Mouse (Mus musculus) limb, embryonic 11.5 days (tissue): ENCODE measurements at regions not wholly inside any gene's neighbourhood (a gene's known extent, or its start where the extent isn't known, plus 50 kb on each side); places are given as distances from the start of the nearest gene placed in this dataset.

Experiments used
- ATAC-seq: fragments of 200-750 bp; cut with Nextera tagmentation; 2 replicates; pipeline ENCODE4 v1.8.0; 2017; ENCODE audit warnings: low read depth; ENCODE audit not compliant: insufficient number of reproducible peaks, low FRiP score, low TSS enrichment
- DNase-seq: peaks from one replicate; pipeline ENCODE4 v3.0.0-alpha.2; 2015; ENCODE audit warnings: low spot score
- H3K27ac ChIP-seq: fragments of 300-500 bp; sonication (generic); replicated peaks from 2 replicates; pipeline ENCODE4 v1.5.1; 2014; ENCODE audit warnings: low read depth, mild to moderate bottlenecking, low read length
- H3K27me3 ChIP-seq: fragments of 300-500 bp; sonication (generic); 2 replicates; pipeline ENCODE4 v1.6.1; 2014; ENCODE audit warnings: mild to moderate bottlenecking, low read length, mixed read lengths; ENCODE audit not compliant: control insufficient read depth, insufficient read depth
- H3K36me3 ChIP-seq: fragments of 300-500 bp; sonication (generic); 2 replicates; pipeline ENCODE4 v1.6.1; 2014; ENCODE audit warnings: mild to moderate bottlenecking, low read length, moderate library complexity, mixed read lengths; ENCODE audit not compliant: control insufficient read depth, insufficient read depth
- H3K4me1 ChIP-seq: fragments of 300-500 bp; sonication (generic); 2 replicates; pipeline ENCODE4 v1.6.1; 2014; ENCODE audit warnings: low read length, mixed read lengths; ENCODE audit not compliant: control insufficient read depth, insufficient read depth
- H3K4me2 ChIP-seq: fragments of 300-500 bp; sonication (generic); 2 replicates; pipeline ENCODE4 v1.6.1; 2014; ENCODE audit warnings: low read depth, mild to moderate bottlenecking, moderate library complexity; ENCODE audit not compliant: severe bottlenecking
- H3K4me3 ChIP-seq: fragments of 300-500 bp; sonication (generic); 2 replicates; pipeline ENCODE4 v1.5.1; 2014; ENCODE audit warnings: low read depth, low read length
- H3K9ac ChIP-seq: fragments of 300-500 bp; sonication (generic); 2 replicates; pipeline ENCODE4 v1.6.1; 2014; ENCODE audit warnings: mild to moderate bottlenecking, low read length
- H3K9me3 ChIP-seq: fragments of 300-500 bp; sonication (generic); 2 replicates; pipeline ENCODE4 v1.6.1; 2016; ENCODE audit warnings: low read length; ENCODE audit not compliant: control insufficient read depth
- WGBS: fragments of 180-500 bp; shearing (Covaris S2); extraction: QIAGEN DNeasy Blood & Tissue Kit; methylation state at CpG from one replicate; pipeline ENCODE4 v1.1.7; 2014; 5-methylcytosine and 5-hydroxymethylcytosine counted together

DNA sequence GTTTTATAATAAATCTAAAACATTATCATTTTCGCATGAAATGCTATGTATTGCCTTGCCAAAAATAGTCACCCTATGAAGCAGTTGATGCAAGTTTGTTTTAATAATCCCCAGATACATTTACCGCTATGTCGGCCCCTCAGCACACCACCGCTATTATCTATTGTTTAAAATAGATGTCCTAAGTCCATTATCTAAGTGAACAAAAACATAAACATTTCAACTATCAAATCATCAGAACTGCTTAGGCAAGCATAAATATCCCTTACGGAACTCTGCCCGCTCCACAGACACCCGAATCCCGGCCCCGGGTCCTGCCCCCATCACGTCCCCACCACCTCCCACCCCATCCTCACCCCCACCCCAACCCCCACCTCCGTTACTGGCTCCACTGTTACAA, 196.8 kb upstream of the Paip1 start:
- no peak for DNase-seq
- WGBS: 97% methylated on average over 11 of the region's 11 CpGs

DNA sequence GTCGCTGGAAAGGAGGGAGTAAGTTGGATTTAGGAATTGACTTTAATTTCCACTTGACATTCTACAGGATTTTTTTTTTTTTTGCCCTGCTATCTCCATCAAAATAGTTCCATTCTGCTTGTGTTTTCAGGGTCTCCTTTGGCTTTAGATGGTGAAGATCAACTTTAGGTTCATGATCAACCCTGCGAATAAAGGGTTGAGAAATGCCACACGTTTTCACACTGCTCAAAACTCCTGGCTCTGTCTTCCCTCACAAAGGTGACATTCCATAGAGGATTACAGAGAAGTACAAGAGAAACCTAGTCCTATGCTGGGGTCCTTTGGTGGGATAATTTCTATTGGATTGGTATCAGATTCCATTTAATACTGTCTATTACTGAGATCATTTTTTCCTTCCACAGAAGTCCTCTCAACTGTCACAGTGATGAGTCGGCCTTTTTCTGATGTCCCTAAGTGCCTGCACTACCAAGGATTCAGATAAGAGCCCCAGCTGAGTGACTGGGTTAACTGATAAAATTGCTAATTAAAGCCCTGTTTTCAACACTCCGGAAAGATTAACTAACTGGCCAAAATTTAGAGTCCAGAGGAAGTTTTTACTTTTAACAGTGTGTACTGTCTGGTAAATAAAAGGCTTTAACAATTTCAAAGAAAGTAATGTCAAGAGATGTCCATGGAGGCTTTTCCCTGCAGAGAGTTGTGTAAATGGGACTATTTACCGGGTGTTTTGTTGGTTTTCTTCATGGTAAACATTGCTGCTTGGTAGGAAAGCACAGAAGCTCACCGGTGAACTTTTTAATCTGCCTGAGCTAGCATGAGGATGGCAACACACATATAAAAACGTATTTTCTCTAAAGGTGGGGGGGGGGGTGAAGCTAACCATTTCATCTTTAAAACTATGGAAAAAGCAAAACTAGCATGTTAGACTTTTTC, 196.0 kb upstream of the Paip1 start:
- no peaks in the 10 kb centered on the region for H3K36me3 ChIP-seq
- no peak overlapping the region for H3K4me2 ChIP-seq
- H3K4me3 ChIP-seq: no peak overlapping the region
- 65% methylated on average over 8 of the region's 8 CpGs for WGBS
- no peak for DNase-seq
- H3K4me1 ChIP-seq: no peaks in the 10 kb centered on the region
- no peak overlapping the region for H3K27ac ChIP-seq
- ATAC-seq: no peak
- H3K9me3 ChIP-seq: no peaks in the 10 kb centered on the region
- H3K9ac ChIP-seq: no peak overlapping the region
- H3K27me3 ChIP-seq: no peaks in the 10 kb centered on the region

More for the DNA sequence above, 196.8 kb upstream of the Paip1 start:
- H3K4me1 ChIP-seq: no peaks in the 10 kb centered on the region
- no peaks in the 10 kb centered on the region for H3K9me3 ChIP-seq
- no peak overlapping the region for H3K4me2 ChIP-seq
- no peaks in the 10 kb centered on the region for H3K27me3 ChIP-seq
- H3K4me3 ChIP-seq: no peak overlapping the region
- no peak overlapping the region for H3K27ac ChIP-seq
- ATAC-seq: no peak
- H3K9ac ChIP-seq: no peak overlapping the region
- no peaks in the 10 kb centered on the region for H3K36me3 ChIP-seq

DNA sequence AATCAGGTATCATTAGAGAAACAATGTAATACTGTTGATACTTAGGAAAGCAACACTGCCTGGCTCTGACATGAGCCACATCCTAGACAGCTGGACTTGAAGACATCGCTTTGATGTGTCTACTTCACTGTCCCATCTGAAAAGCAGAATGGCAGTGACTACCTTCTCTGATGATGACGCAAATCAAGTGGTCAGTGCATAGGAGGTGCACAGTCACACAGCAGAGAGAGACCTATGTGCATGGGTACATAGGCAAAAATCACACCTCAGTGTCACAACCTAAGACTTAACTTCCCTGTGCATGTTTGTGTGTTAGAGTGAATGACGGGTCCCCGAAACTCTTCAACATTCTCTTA, 195.4 kb upstream of the Paip1 start:
- no peaks in the 10 kb centered on the region for H3K9me3 ChIP-seq
- WGBS: 83% methylated on average over 4 of the region's 4 CpGs
- DNase-seq (no peak), ATAC-seq (no peak)
- H3K27ac ChIP-seq: no peak overlapping the region
- no peak overlapping the region for H3K4me3 ChIP-seq
- H3K36me3 ChIP-seq: no peaks in the 10 kb centered on the region
- no peaks in the 10 kb centered on the region for H3K4me1 ChIP-seq
- no peak overlapping the region for H3K4me2 ChIP-seq
- no peaks in the 10 kb centered on the region for H3K27me3 ChIP-seq
- H3K9ac ChIP-seq: no peak overlapping the region

DNA sequence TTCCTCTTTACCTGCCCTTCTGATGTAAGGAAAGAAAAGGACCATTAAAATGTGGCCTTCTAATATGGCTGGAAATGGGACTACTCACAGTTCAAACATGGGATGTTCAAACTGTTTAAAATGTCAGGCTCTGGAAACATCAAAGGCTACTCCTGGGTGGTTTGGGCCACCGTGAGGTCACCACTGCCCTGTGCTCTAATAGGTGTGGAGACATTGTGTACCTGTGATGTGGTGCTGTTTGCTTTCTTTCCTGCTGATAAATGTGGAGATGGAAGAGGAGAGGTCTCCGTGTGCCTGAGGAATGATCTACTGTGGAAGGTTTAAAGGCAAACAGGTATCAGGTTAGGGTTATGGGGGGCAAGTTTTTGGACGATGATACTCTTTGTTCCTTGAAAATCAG, 194.5 kb upstream of the Paip1 start:
- Histone ChIP-seq H3K4me1 (no peaks in the 10 kb centered on the region), H3K27ac (no peak overlapping the region), H3K4me2 (no peak overlapping the region), H3K27me3 (no peaks in the 10 kb centered on the region), H3K9me3 (no peaks in the 10 kb centered on the region), H3K4me3 (no peak overlapping the region), H3K36me3 (no peaks in the 10 kb centered on the region), H3K9ac (no peak overlapping the region)
- DNase-seq: no peak
- WGBS: 46% methylated on average over 3 of the region's 3 CpGs
- ATAC-seq: no peak

DNA sequence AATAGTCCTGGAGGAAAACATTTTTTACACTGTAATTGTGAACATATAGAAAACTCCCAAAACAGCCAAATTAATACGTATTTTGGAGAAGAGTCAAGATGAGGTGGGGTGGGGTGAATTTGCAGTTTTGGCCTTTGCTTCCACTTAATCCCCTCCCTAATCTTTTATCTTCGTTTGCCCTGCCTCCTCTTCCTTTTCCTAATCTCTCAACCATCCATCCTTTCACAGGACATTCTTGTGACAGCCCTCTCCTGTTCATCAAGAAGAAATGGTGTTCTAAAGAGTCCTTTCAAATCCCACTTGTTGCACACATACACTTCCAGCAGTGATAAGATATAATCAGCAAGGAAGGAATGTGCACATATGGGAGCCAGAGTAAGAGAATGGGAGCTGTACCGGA, 186.0 kb upstream of the Paip1 start:
- Histone ChIP-seq H3K36me3 (no peaks in the 10 kb centered on the region), H3K9me3 (no peaks in the 10 kb centered on the region), H3K4me2 (no peak overlapping the region), H3K4me3 (no peak overlapping the region), H3K27me3 (no peaks in the 10 kb centered on the region), H3K9ac (no peak overlapping the region), H3K4me1 (no peaks in the 10 kb centered on the region), H3K27ac (no peak overlapping the region)
- ATAC-seq (no peak), DNase-seq (no peak)
- WGBS: 67% methylated on average over 3 of the region's 3 CpGs

DNA sequence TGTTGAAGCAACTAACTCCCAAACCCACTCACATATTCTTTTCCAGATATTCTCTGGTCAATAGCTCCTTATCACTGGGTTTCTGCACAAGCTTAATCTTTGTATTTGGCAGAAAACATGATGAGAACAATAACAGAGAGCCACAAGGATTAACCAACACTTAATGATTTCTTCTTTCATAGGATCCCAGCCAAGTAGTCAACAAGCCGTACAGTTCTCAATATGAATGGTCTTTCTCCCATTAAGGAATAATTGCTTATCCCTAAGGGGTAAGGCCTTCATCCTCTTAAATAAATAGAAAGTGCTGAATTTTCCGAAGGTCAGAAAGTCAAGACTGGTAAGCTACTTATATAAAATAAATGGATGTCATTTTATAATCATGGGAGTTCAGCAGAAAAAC, 181.3 kb upstream of the Paip1 start:
- Histone ChIP-seq H3K4me2 (no peak overlapping the region), H3K27ac (no peak overlapping the region), H3K9ac (no peak overlapping the region), H3K4me3 (no peak overlapping the region), H3K4me1 (no peaks in the 10 kb centered on the region), H3K9me3 (no peaks in the 10 kb centered on the region), H3K27me3 (no peaks in the 10 kb centered on the region), H3K36me3 (no peaks in the 10 kb centered on the region)
- ATAC-seq (no peak), DNase-seq (no peak)
- WGBS: 91% methylated on average over 2 of the region's 2 CpGs

DNA sequence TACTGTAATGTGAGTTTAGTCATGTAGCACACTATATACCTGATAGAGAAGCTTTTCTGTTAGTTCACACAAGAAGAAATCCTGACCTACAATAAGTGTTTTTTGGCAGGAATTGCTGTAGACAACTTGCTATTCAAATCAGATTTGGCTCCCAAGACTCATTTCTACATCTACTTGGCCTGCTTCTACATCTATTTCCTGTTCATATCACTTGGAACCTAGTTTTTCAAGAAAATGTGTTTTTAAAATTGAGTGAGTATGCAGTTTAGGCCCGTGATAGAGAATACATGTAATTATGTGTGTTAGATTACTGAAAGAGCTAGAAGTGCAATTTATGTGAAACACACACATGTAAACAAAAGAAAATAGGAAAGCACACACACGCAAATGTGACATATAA, 176.4 kb upstream of the Paip1 start:
- 90% methylated on average over 2 of the region's 2 CpGs for WGBS
- H3K9ac ChIP-seq: no peak overlapping the region
- H3K4me2 ChIP-seq: no peak overlapping the region
- H3K9me3 ChIP-seq: no peaks in the 10 kb centered on the region
- H3K27me3 ChIP-seq: no peaks in the 10 kb centered on the region
- no peaks in the 10 kb centered on the region for H3K4me1 ChIP-seq
- H3K36me3 ChIP-seq: no peaks in the 10 kb centered on the region
- no peak overlapping the region for H3K27ac ChIP-seq
- ATAC-seq (no peak), DNase-seq (no peak)
- no peak overlapping the region for H3K4me3 ChIP-seq

DNA sequence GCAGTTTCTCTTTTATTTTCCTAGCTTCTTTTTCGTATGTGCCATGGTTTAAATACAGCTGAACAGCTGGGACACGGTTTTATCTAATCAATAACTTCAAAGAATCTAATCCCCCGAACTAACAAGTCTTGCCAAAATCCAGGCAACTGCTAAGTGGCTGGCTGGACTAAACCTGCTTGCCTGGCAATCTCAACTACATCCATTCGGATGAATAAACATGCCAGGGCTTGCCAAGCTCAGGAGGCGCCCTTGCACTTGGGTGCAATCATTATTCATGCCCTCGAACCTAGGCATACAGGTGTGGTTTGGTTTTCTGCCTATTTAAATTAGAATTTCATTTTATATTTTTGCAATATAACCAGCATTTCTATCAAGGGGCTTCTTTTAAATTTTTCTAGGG, 172.1 kb upstream of the Paip1 start:
- ATAC-seq (no peak), DNase-seq (no peak)
- Histone ChIP-seq H3K27ac (no peak overlapping the region), H3K4me1 (no peaks in the 10 kb centered on the region), H3K36me3 (no peaks in the 10 kb centered on the region), H3K4me3 (no peak overlapping the region), H3K27me3 (no peaks in the 10 kb centered on the region), H3K9me3 (no peaks in the 10 kb centered on the region), H3K4me2 (no peak overlapping the region), H3K9ac (no peak overlapping the region)
- 72% methylated on average over 6 of the region's 6 CpGs for WGBS

DNA sequence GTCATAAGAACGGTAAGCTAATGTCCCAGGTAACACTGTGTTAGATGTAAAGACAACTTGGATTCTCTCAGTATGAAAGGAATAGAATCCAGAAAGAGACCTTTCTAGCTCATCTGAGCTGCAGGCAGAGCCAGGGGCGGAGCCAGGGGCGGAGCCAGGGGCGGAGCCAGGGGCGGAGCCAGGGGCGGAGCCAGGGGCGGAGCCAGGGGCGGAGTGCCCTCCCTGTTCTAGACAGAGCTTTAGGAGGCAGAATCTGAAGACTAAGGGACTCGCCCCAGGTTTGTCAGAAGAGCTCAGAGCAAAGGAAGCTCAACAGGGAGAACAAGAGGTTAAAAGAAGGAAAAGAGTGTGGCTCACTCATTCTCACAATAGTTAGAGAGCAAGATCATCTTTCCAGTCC, 169.9 kb upstream of the Paip1 start:
- ATAC-seq (no peak), DNase-seq (no peak)
- H3K4me2 ChIP-seq: no peak overlapping the region
- no peak overlapping the region for H3K4me3 ChIP-seq
- 71% methylated on average over 9 of the region's 9 CpGs for WGBS
- H3K9me3 ChIP-seq: no peaks in the 10 kb centered on the region
- H3K9ac ChIP-seq: no peak overlapping the region
- no peaks in the 10 kb centered on the region for H3K36me3 ChIP-seq
- H3K27me3 ChIP-seq: no peaks in the 10 kb centered on the region
- H3K4me1 ChIP-seq: no peaks in the 10 kb centered on the region
- no peak overlapping the region for H3K27ac ChIP-seq
